Mouse (Mus musculus) myocyte (in vitro differentiated cells): Measurements from ENCODE around the gene March6. TPM values are rescaled to one million over a fixed set of nuclear protein-coding genes. Genes with fewer than 3 reads are reported as not detected.

Source experiments
- H3K27me3 ChIP-seq: one replicate; pipeline ENCODE4 v1.6.1; 2011; ENCODE audit not compliant: control insufficient read depth, insufficient read depth, insufficient read length
- H3K36me3 ChIP-seq: one replicate; pipeline ENCODE4 v1.6.1; 2011; ENCODE audit not compliant: control insufficient read depth, insufficient read depth
- H3K4me2 ChIP-seq: one replicate; pipeline ENCODE4 v1.6.1; 2011; ENCODE audit warnings: low read depth, control low read depth
- H3K4me3 ChIP-seq: one replicate; pipeline ENCODE4 v1.5.1; 2011; ENCODE audit warnings: mild to moderate bottlenecking, control low read depth, moderate library complexity
- H3K79me2 ChIP-seq: one replicate; pipeline ENCODE4 v1.6.1; 2011; ENCODE audit not compliant: control insufficient read depth, insufficient read depth
- H3ac ChIP-seq: one replicate; pipeline ENCODE4 v1.6.1; 2011; ENCODE audit not compliant: control insufficient read depth, insufficient read length
- CEBPB ChIP-seq: IDR thresholded peaks from 2 replicates; pipeline ENCODE4 v1.6.1; 2011; ENCODE audit warnings: mild to moderate bottlenecking, moderate library complexity; ENCODE audit not compliant: poor library complexity, insufficient read depth, severe bottlenecking
- E2F4 ChIP-seq: IDR thresholded peaks from one replicate; pipeline ENCODE4 v1.6.1; 2011; ENCODE audit warnings: mild to moderate bottlenecking, control low read depth, moderate library complexity; ENCODE audit not compliant: insufficient read depth
- MAX ChIP-seq: IDR thresholded peaks from one replicate; pipeline ENCODE4 v1.6.1; 2011; ENCODE audit warnings: low read depth, mild to moderate bottlenecking, control low read depth
- MYOD1 ChIP-seq, 3 experiments: IDR thresholded peaks; one replicate each; pipeline ENCODE4 v1.6.1; 2011; ENCODE audit warnings: control low read depth in 2 of 3, low read depth in 2 of 3, mild to moderate bottlenecking in 2 of 3, moderate library complexity in 1 of 3; ENCODE audit not compliant: insufficient read length in 2 of 3, control insufficient read depth in 1 of 3
- MYOG ChIP-seq, 3 experiments: IDR thresholded peaks; one replicate each; pipeline ENCODE4 v1.6.1; 2011; ENCODE audit warnings: control low read depth in 2 of 3, low read depth in 2 of 3, mild to moderate bottlenecking in 2 of 3; ENCODE audit not compliant: insufficient read length in 2 of 3, control insufficient read depth in 1 of 3, insufficient read depth in 1 of 3
- POLR2A ChIP-seq: IDR thresholded peaks from one replicate; pipeline ENCODE4 v1.6.1; 2011; ENCODE audit warnings: low read depth, mild to moderate bottlenecking, control low read depth, moderate library complexity; ENCODE audit not compliant: insufficient read length
- POLR2AphosphoS2 ChIP-seq: IDR thresholded peaks from one replicate; pipeline ENCODE4 v1.6.1; 2011; ENCODE audit warnings: low read depth, control low read depth; ENCODE audit not compliant: insufficient read length
- REST ChIP-seq: IDR thresholded peaks from one replicate; pipeline ENCODE4 v1.6.1; 2011; ENCODE audit warnings: mild to moderate bottlenecking, control low read depth, moderate library complexity; ENCODE audit not compliant: insufficient read depth, insufficient read length
- SRF ChIP-seq: IDR thresholded peaks from one replicate; pipeline ENCODE4 v1.6.1; 2011; ENCODE audit warnings: low read depth; ENCODE audit not compliant: control insufficient read depth, insufficient read length
- TCF12 ChIP-seq: IDR thresholded peaks from one replicate; pipeline ENCODE4 v1.6.1; 2011; ENCODE audit warnings: mild to moderate bottlenecking, control low read depth; ENCODE audit not compliant: poor library complexity, insufficient read depth, severe bottlenecking
- TCF3 ChIP-seq: IDR thresholded peaks from one replicate; pipeline ENCODE4 v1.6.1; 2011; ENCODE audit warnings: low read depth, control low read depth; ENCODE audit not compliant: insufficient read length
- USF1 ChIP-seq: IDR thresholded peaks from one replicate; pipeline ENCODE4 v1.6.1; 2011; ENCODE audit warnings: low read depth, mild to moderate bottlenecking, control low read depth, moderate library complexity
- polyA plus RNA-seq: library from polyadenylated mRNA; unstranded; fragments of >200 nt; fragmentation: generic; extraction: Trizol; gene quantifications from one replicate; pipeline ENCODE4 v1.2.1, GENCODE M21; 2012; ENCODE audit warnings: missing spikeins

Gene March6
- polyA plus RNA-seq, 1 experiment, result 37.2 TPM

GRCm38 (mm10) chr15:31505082-31505481 is 25.8 kb downstream of the March6 start:
- TF ChIP-seq TCF12, result no peak
- no peak for TF ChIP-seq REST
- TF ChIP-seq MAX, result no peak
- no peak for TF ChIP-seq SRF
- TF ChIP-seq CEBPB, result no peak
- TF ChIP-seq TCF3, result no peak
- TF ChIP-seq MYOD1 (IDR thresholded peaks at IDR 0.05; ENCODE audit: control insufficient read depth in 1 of 3, insufficient read length in 2 of 3, low read depth in 2 of 3), result no peak
- TF ChIP-seq POLR2AphosphoS2, result no peak
- TF ChIP-seq E2F4, result no peak
- no peak for TF ChIP-seq MYOG (IDR thresholded peaks at IDR 0.05; ENCODE audit: control insufficient read depth in 1 of 3, insufficient read depth in 1 of 3, insufficient read length in 2 of 3, low read depth in 2 of 3)
- H3ac ChIP-seq, result no peak overlapping the region

GRCm38 (mm10) chr15:31503447-31503846 is 27.4 kb downstream of the March6 start:
- Histone ChIP-seq H3K4me3 (no peak overlapping the region), H3ac (no peak overlapping the region), H3K36me3 (peaks cover 52% of the 10 kb centered on the region), H3K4me2 (no peak overlapping the region), H3K79me2 (peaks cover 48% of the 10 kb centered on the region), H3K27me3 (no peaks in the 10 kb centered on the region)
- TF ChIP-seq POLR2AphosphoS2 (no peak), MYOG (IDR thresholded peaks at IDR 0.05; ENCODE audit: control insufficient read depth in 1 of 3, insufficient read depth in 1 of 3, insufficient read length in 2 of 3, low read depth in 2 of 3) (no peak), USF1 (no peak), TCF12 (no peak), CEBPB (no peak), POLR2A (no peak), SRF (no peak), MYOD1 (IDR thresholded peaks at IDR 0.05; ENCODE audit: control insufficient read depth in 1 of 3, insufficient read length in 2 of 3, low read depth in 2 of 3) (no peak), TCF3 (no peak)

More at GRCm38 (mm10) chr15:31505082-31505481, 25.8 kb downstream of the March6 start:
- Histone ChIP-seq H3K79me2 (peaks cover 54% of the 10 kb centered on the region), H3K27me3 (no peaks in the 10 kb centered on the region), H3K4me3 (no peak overlapping the region), H3K36me3 (peaks cover 43% of the 10 kb centered on the region), H3K4me2 (no peak overlapping the region)

- H3K4me2 ChIP-seq, result no peak overlapping the region
- peaks cover 54% of the 10 kb centered on the region for H3K36me3 ChIP-seq
- H3ac ChIP-seq, result no peak overlapping the region
- TF ChIP-seq CEBPB (no peak), USF1 (no peak), TCF3 (no peak), MAX (no peak), TCF12 (no peak), POLR2AphosphoS2 (no peak), MYOD1 (IDR thresholded peaks at IDR 0.05; ENCODE audit: control insufficient read depth in 1 of 3, insufficient read length in 2 of 3, low read depth in 2 of 3) (no peak), POLR2A (no peak), SRF (no peak), MYOG (IDR thresholded peaks at IDR 0.05; ENCODE audit: control insufficient read depth in 1 of 3, insufficient read depth in 1 of 3, insufficient read length in 2 of 3, low read depth in 2 of 3) (no peak), E2F4 (no peak)
- no peak overlapping the region for H3K4me3 ChIP-seq
- H3K27me3 ChIP-seq, result no peaks in the 10 kb centered on the region
- H3K79me2 ChIP-seq, result peaks cover 43% of the 10 kb centered on the region
These were observed 27.9 kb downstream of the March6 start for GRCm38 (mm10) chr15:31502996-31503395.

- Histone ChIP-seq H3K79me2 (peaks cover 36% of the 10 kb centered on the region), H3ac (no peak overlapping the region), H3K4me2 (no peak overlapping the region), H3K36me3 (peaks cover 60% of the 10 kb centered on the region), H3K27me3 (no peaks in the 10 kb centered on the region), H3K4me3 (no peak overlapping the region)
- no peak for TF ChIP-seq SRF
- no peak for TF ChIP-seq CEBPB
- no peak for TF ChIP-seq POLR2A
- TF ChIP-seq TCF3, result no peak
- TF ChIP-seq POLR2AphosphoS2, result no peak
- TF ChIP-seq USF1, result no peak
- no peak for TF ChIP-seq MYOD1 (IDR thresholded peaks at IDR 0.05; ENCODE audit: control insufficient read depth in 1 of 3, insufficient read length in 2 of 3, low read depth in 2 of 3)
- TF ChIP-seq E2F4, result no peak
- TF ChIP-seq REST, result no peak
- no peak for TF ChIP-seq MAX
- TF ChIP-seq MYOG (IDR thresholded peaks at IDR 0.05; ENCODE audit: control insufficient read depth in 1 of 3, insufficient read depth in 1 of 3, insufficient read length in 2 of 3, low read depth in 2 of 3), result no peak
- no peak for TF ChIP-seq TCF12
These were observed 28.5 kb downstream of the March6 start for GRCm38 (mm10) chr15:31502313-31502712.

GRCm38 (mm10) chr15:31494803-31495202 is 36.0 kb downstream of the March6 start:
- Histone ChIP-seq H3ac (no peak overlapping the region), H3K36me3 (peaks cover 75% of the 10 kb centered on the region), H3K4me2 (no peak overlapping the region), H3K27me3 (no peaks in the 10 kb centered on the region), H3K4me3 (no peak overlapping the region), H3K79me2 (peaks cover 3% of the 10 kb centered on the region)
- no peak for TF ChIP-seq REST
- TF ChIP-seq POLR2AphosphoS2, result no peak
- TF ChIP-seq CEBPB, result no peak
- TF ChIP-seq MAX, result no peak
- TF ChIP-seq TCF12, result no peak
